Mouse (Mus musculus) 3T3-L1 (cell line): ENCODE results near the gene Ism1.

Source experiments
- DNase-seq: peaks from one replicate; pipeline ENCODE4 v3.0.0-alpha.2; 2015; ENCODE audit warnings: low read depth, low spot score

The Ism1 gene

GRCm38 (mm10) chr2:139677809-139678274 is at the start of gene Ism1:
TSS of gene Ism1 (plus strand) at chr2:139678178.
- DNase-seq = no peak

- no peak for DNase-seq
These were observed 49.2 kb upstream of the Ism1 start for GRCm38 (mm10) chr2:139628731-139629130.

GRCm38 (mm10) chr2:139629653-139630052 is 48.3 kb upstream of the Ism1 start:
- DNase-seq = no peak

GRCm38 (mm10) chr2:139634506-139634905 is 43.5 kb upstream of the Ism1 start:
- no peak for DNase-seq

- peak; percentile 12 for DNase-seq
These were observed 40.1 kb upstream of the Ism1 start for GRCm38 (mm10) chr2:139637861-139638260.

- no peak for DNase-seq
These were observed 36.1 kb upstream of the Ism1 start for GRCm38 (mm10) chr2:139641757-139642385.

GRCm38 (mm10) chr2:139649518-139649917 is 28.5 kb upstream of the Ism1 start:
- DNase-seq = no peak

GRCm38 (mm10) chr2:139656750-139657149 is 21.2 kb upstream of the Ism1 start:
- no peak for DNase-seq

- no peak for DNase-seq
These were observed 6.1 kb upstream of the Ism1 start for GRCm38 (mm10) chr2:139671838-139672237.

GRCm38 (mm10) chr2:139672371-139672770 is 5.6 kb upstream of the Ism1 start:
- DNase-seq = no peak

GRCm38 (mm10) chr2:139677065-139677762 is 764 bp upstream of the Ism1 start:
- DNase-seq = no peak

GRCm38 (mm10) chr2:139678275-139679140 is 530 bp downstream of the Ism1 start:
- DNase-seq = no peak

- DNase-seq = no peak
These were observed 4.6 kb downstream of the Ism1 start for GRCm38 (mm10) chr2:139682540-139682939.

- DNase-seq = no peak
These were observed 11.5 kb downstream of the Ism1 start for GRCm38 (mm10) chr2:139689442-139690003.

GRCm38 (mm10) chr2:139693521-139693920 is 15.5 kb downstream of the Ism1 start:
- no peak for DNase-seq

GRCm38 (mm10) chr2:139694638-139695037 is 16.7 kb downstream of the Ism1 start:
- no peak for DNase-seq

- no peak for DNase-seq
These were observed 18.6 kb downstream of the Ism1 start for GRCm38 (mm10) chr2:139696578-139696977.

GRCm38 (mm10) chr2:139700609-139701008 is 22.6 kb downstream of the Ism1 start:
- DNase-seq = no peak

GRCm38 (mm10) chr2:139704951-139705350 is 27.0 kb downstream of the Ism1 start:
- no peak for DNase-seq

- no peak for DNase-seq
These were observed 30.4 kb downstream of the Ism1 start for GRCm38 (mm10) chr2:139708194-139708899.

GRCm38 (mm10) chr2:139711640-139712039 is 33.7 kb downstream of the Ism1 start:
- no peak for DNase-seq
